Mouse (Mus musculus): Measurements from ENCODE around the gene Hsd17b11. TPM values are rescaled to one million over a fixed set of nuclear protein-coding genes. Genes with fewer than 3 reads are reported as not detected.

Gene Hsd17b11
- total and polyA plus RNA-seq, 3 experiments = 9.4 to 25.8 (median 15.3) TPM

DNA sequence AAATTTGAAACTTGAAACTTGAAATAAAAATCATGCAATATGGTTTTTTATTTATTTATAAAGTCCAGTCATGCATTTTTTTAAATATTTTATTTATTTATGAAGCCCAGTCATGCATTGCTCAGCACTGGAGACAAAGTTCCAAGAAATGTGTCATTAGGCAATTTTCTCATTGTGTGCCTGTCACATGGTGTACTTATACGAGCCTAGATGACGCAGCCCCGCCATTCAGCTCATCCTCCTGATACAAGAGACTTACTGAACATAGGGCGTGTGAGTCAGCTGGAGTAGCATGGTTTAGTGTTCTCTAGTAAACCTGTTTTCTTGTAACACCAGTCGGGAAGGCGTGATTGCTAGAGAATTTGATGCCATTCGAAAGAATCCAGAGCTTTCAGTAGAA is 34.6 kb upstream of the Hsd17b11 start:
- H3K9me3 ChIP-seq (replicated peaks; ENCODE audit: low read length) = no peaks in the 10 kb centered on the region
- H3K9ac ChIP-seq (ENCODE audit: insufficient read depth, low read depth) = no peak overlapping the region
- no peak for TF ChIP-seq ZMIZ1 (IDR thresholded peaks at IDR 0.05; ENCODE audit: low read depth, low read length)
- TF ChIP-seq CHD1 (IDR thresholded peaks at IDR 0.05; ENCODE audit: low read depth, low read length) = no peak
- TF ChIP-seq IRF4 (IDR thresholded peaks at IDR 0.05; ENCODE audit: low read depth, low read length) = no peak
- no peak for TF ChIP-seq RAD21 (IDR thresholded peaks at IDR 0.05; ENCODE audit: low read depth, low read length)
- no peak for TF ChIP-seq ZNF384 (IDR thresholded peaks at IDR 0.05; ENCODE audit: low read depth, low read length)
- no peak for TF ChIP-seq USF1 (IDR thresholded peaks at IDR 0.05; ENCODE audit: low read depth, low read length)
- TF ChIP-seq SMC3 (IDR thresholded peaks at IDR 0.05; ENCODE audit: low read depth, low read length) = no peak
- TF ChIP-seq JUN (IDR thresholded peaks at IDR 0.05; ENCODE audit: insufficient read depth, low read depth, low read length) = no peak
- TF ChIP-seq TBP (conservative IDR thresholded peaks at IDR 0.05; ENCODE audit: low read depth, low read length) = no peak
- TF ChIP-seq NRF1 (IDR thresholded peaks at IDR 0.05; ENCODE audit: low read depth, low read length) = no peak
- TF ChIP-seq MEF2A (IDR thresholded peaks at IDR 0.05; ENCODE audit: borderline replicate concordance, low read depth, low read length) = no peak
- TF ChIP-seq MXI1 (IDR thresholded peaks at IDR 0.05; ENCODE audit: low read depth, low read length) = no peak
- TF ChIP-seq ELF1 (IDR thresholded peaks at IDR 0.05; ENCODE audit: low read depth, low read length) = no peak
- no peak for TF ChIP-seq SIN3A (IDR thresholded peaks at IDR 0.05; ENCODE audit: low read length)
- TF ChIP-seq MAZ (IDR thresholded peaks at IDR 0.05; ENCODE audit: low read depth, low read length) = no peak
- TF ChIP-seq HCFC1 (IDR thresholded peaks at IDR 0.05; ENCODE audit: low read depth, low read length) = no peak
- TF ChIP-seq ZKSCAN1 (IDR thresholded peaks at IDR 0.05; ENCODE audit: borderline replicate concordance, low read depth, low read length) = no peak
- H3K4me2 ChIP-seq (ENCODE audit: insufficient read depth, low read depth, poor library complexity, severe bottlenecking) = no peak overlapping the region
- dilution Hi-C loops (cut with MboI; ENCODE audit: extremely low pct_ligation_motif_present, extremely low pct_unique_long_range_greater_than_20kb, low sequenced_read_pairs) = no loop called here
- H3K79me2 ChIP-seq (replicated peaks; ENCODE audit: control insufficient read depth, extremely low read depth, insufficient read depth, poor library complexity, severe bottlenecking) = 0 out of 2 replicates have a peak, but pooled peaks cover 2% of the 10 kb centered on the region
- no peak overlapping the region for H3K27ac ChIP-seq (ENCODE audit: insufficient read depth, low read depth)
- H3K36me3 ChIP-seq (replicated peaks in 1 of 2; ENCODE audit: control insufficient read depth in 1 of 2, insufficient read depth in 1 of 2, low read length in 1 of 2) = peaks cover 19 to 90% of the 10 kb centered on the region in 2 experiments
- H3K4me3 ChIP-seq (replicated peaks in 1 of 3; ENCODE audit: low read depth in 2 of 3, low read length in 2 of 3, poor library complexity in 1 of 3) = no peak overlapping the region
- no peak for DNase-seq (ENCODE audit: extremely low read depth)
- H3K27me3 ChIP-seq (replicated peaks) = no peaks in the 10 kb centered on the region
- peaks cover 3 to 7% of the 10 kb centered on the region in 2 experiments; a peak in 2 of 4 replicates for H3K4me1 ChIP-seq (ENCODE audit: control insufficient read depth in 1 of 2, insufficient read depth in 2 of 2)
- in situ Hi-C loops (cut with MboI; ENCODE audit: low pct_ligation_motif_present, low pct_unique_long_range_greater_than_20kb, low sequenced_read_pairs) = no loop called here

DNA sequence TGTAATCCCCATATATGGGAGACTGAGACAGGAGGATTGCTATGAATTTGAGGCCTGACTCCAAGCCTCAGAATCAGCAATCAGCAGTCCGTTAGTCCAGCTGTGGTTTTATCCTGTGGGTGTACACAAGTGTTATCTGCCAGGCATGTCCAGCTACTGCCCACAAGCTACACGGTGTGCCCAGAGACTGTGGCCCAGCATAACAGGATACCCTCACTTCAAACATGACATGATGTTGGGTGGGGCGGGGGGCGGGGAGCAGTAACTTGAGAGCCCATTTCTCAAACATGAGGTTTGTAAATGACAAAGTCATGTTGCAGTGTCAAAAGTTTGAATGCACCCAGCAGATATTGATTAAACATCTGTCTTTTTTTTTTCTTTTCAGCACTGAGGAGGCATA is 34.1 kb upstream of the Hsd17b11 start:
- peaks cover 0 to 7% of the 10 kb centered on the region in 2 experiments; a peak in 1 of 4 replicates for H3K4me1 ChIP-seq (ENCODE audit: control insufficient read depth in 1 of 2, insufficient read depth in 2 of 2)
- TF ChIP-seq SIN3A (IDR thresholded peaks at IDR 0.05; ENCODE audit: low read length) = no peak
- no peak for TF ChIP-seq HCFC1 (IDR thresholded peaks at IDR 0.05; ENCODE audit: low read depth, low read length)
- TF ChIP-seq IRF4 (IDR thresholded peaks at IDR 0.05; ENCODE audit: low read depth, low read length) = no peak
- TF ChIP-seq ZMIZ1 (IDR thresholded peaks at IDR 0.05; ENCODE audit: low read depth, low read length) = no peak
- TF ChIP-seq RCOR1 (conservative IDR thresholded peaks at IDR 0.05; ENCODE audit: low read depth, low read length) = no peak
- no peak for TF ChIP-seq JUN (IDR thresholded peaks at IDR 0.05; ENCODE audit: insufficient read depth, low read depth, low read length)
- no peak for TF ChIP-seq MAZ (IDR thresholded peaks at IDR 0.05; ENCODE audit: low read depth, low read length)
- no peak for TF ChIP-seq ZNF384 (IDR thresholded peaks at IDR 0.05; ENCODE audit: low read depth, low read length)
- TF ChIP-seq PAX5 (IDR thresholded peaks at IDR 0.05; ENCODE audit: low read length) = no peak
- H3K9ac ChIP-seq (ENCODE audit: insufficient read depth, low read depth) = no peak overlapping the region
- H3K36me3 ChIP-seq (replicated peaks in 1 of 2; ENCODE audit: control insufficient read depth in 1 of 2, insufficient read depth in 1 of 2, low read length in 1 of 2) = peaks cover 18 to 90% of the 10 kb centered on the region in 2 experiments
- no peaks in the 10 kb centered on the region for H3K27me3 ChIP-seq (replicated peaks)
- H3K4me3 ChIP-seq (replicated peaks in 1 of 3; ENCODE audit: low read depth in 2 of 3, low read length in 2 of 3, poor library complexity in 1 of 3) = no peak overlapping the region
- no peak for DNase-seq (ENCODE audit: extremely low read depth)
- dilution Hi-C loops (cut with MboI; ENCODE audit: extremely low pct_ligation_motif_present, extremely low pct_unique_long_range_greater_than_20kb, low sequenced_read_pairs) (no loop called here), in situ Hi-C loops (cut with MboI; ENCODE audit: low pct_ligation_motif_present, low pct_unique_long_range_greater_than_20kb, low sequenced_read_pairs) (no loop called here)
- 0 out of 2 replicates have a peak, but pooled peaks cover 2% of the 10 kb centered on the region for H3K79me2 ChIP-seq (replicated peaks; ENCODE audit: control insufficient read depth, extremely low read depth, insufficient read depth, poor library complexity, severe bottlenecking)
- H3K9me3 ChIP-seq (replicated peaks; ENCODE audit: low read length) = no peaks in the 10 kb centered on the region
- no peak overlapping the region for H3K4me2 ChIP-seq (ENCODE audit: insufficient read depth, low read depth, poor library complexity, severe bottlenecking)
- H3K27ac ChIP-seq (ENCODE audit: insufficient read depth, low read depth) = no peak overlapping the region

All from CH12.LX (cell line).